ENCODE assay signal across 15 mouse cellular contexts in the genomic region with DNA sequence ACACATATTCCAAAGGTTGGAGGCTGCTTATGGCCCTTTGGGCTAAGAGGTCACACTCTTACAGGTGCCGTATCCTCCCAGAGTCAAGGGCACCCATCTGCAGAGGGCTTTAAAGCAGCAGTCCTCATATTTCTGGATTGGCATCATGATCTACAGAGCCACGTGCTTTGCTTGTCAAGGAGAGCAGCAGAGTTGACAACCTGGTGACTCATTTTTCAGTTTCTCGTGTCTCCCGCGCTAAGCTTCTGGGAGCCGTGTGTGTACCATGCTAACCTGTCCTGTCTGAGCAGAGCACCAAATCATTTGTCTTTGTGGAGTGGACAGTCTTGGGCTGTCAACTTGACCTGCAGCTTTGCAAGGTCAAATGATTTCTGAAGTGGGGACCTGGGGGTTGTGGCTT. TPM values are rescaled to one million over a fixed set of nuclear protein-coding genes. Genes with fewer than 3 reads are reported as not detected.
DNase-seq lines count a peak whose midpoint lies in the region; ATAC-seq and TF ChIP-seq lines count a peak whose summit lies in the region.
"Had no signal": no experiment of that assay in that cellular context is flagged by ENCODE, and none has a peak within 500 bp of the region (broad histone marks: within the 10 kb centered on the region; RNA-seq: fewer than 3 reads in every experiment).

No protein-coding gene starts in this region.

- TF ChIP-seq POLR2A in MEL (IDR thresholded peaks at IDR 0.05; ENCODE audit: control insufficient read depth in 1 of 2, insufficient read depth in 1 of 2, low read depth in 1 of 2, low read length in 2 of 2, poor library complexity in 1 of 2): no peak

- WGBS in embryonic facial prominence, embryonic 13.5 days: 80% methylated on average over 6 of the region's 6 CpGs
- 89% methylated on average over 6 of the region's 6 CpGs for WGBS in embryonic facial prominence, embryonic 10.5 days
- WGBS in liver, embryonic 14.5 days (ENCODE audit: insufficient replicate concordance): 62% methylated on average over 6 of the region's 6 CpGs

- H3K4me3 ChIP-seq in embryonic facial prominence, embryonic 13.5 days: no peak overlapping the region
- H3K4me3 ChIP-seq in embryonic facial prominence, embryonic 10.5 days: no peak overlapping the region
- H3K4me3 ChIP-seq in layer of hippocampus, adult 2 months: peak overlapping the region; percentile 81
- H3K4me3 ChIP-seq in MEL (ENCODE audit: control insufficient read depth in 1 of 2, insufficient read depth in 1 of 2, low read depth in 2 of 2, low read length in 2 of 2): peak overlapping the region; percentile 41 to 97
- H3K4me3 ChIP-seq in liver, embryonic 14.5 days (ENCODE audit: insufficient read depth in 1 of 2, low read depth in 2 of 2, low read length in 2 of 2): peak overlapping the region; percentile 50 to 61

- TF ChIP-seq EP300 in MEL (IDR thresholded peaks at IDR 0.05; ENCODE audit: low read depth in 1 of 2, low read length in 2 of 2): peak in 1 of 2 experiments; percentile 25; a peak in 1 of 4 replicates
- TF ChIP-seq EP300 in liver, embryonic 14.5 days (IDR thresholded peaks at IDR 0.05; ENCODE audit: low read depth): no peak

- no peaks in the 10 kb centered on the region for H3K9me3 ChIP-seq in embryonic facial prominence, embryonic 13.5 days
- no peaks in the 10 kb centered on the region for H3K9me3 ChIP-seq in embryonic facial prominence, embryonic 10.5 days
- H3K9me3 ChIP-seq in MEL (replicated peaks; ENCODE audit: insufficient read depth, low read length): no peaks in the 10 kb centered on the region
- H3K9me3 ChIP-seq in liver, embryonic 14.5 days (ENCODE audit: control insufficient read depth, low read length): no peaks in the 10 kb centered on the region
- H3K9me3 ChIP-seq: stomach, embryonic 15.5 days had no signal

- no peak for ATAC-seq in embryonic facial prominence, embryonic 13.5 days (ENCODE audit: insufficient number of reproducible peaks, insufficient read depth, low FRiP score, low TSS enrichment, low read depth)
- no peak for ATAC-seq in liver, embryonic 14.5 days (ENCODE audit: insufficient read depth)
- ATAC-seq: Patski had no signal

- H3K4me2 ChIP-seq in embryonic facial prominence, embryonic 13.5 days: peak overlapping the region; percentile 76; the same call in 1 of the 2 replicates
- H3K4me2 ChIP-seq in liver, embryonic 14.5 days (ENCODE audit: low read depth): peak overlapping the region; percentile 13; the same call in 1 of the 2 replicates

- H3K36me3 ChIP-seq in embryonic facial prominence, embryonic 13.5 days: no peaks in the 10 kb centered on the region
- no peaks in the 10 kb centered on the region for H3K36me3 ChIP-seq in embryonic facial prominence, embryonic 10.5 days (replicated peaks)
- peaks cover 0 to 25% of the 10 kb centered on the region in 2 experiments; a peak in 3 of 4 replicates for H3K36me3 ChIP-seq in MEL (ENCODE audit: control insufficient read depth in 1 of 2, insufficient read depth in 2 of 2, low read length in 2 of 2)
- no peaks in the 10 kb centered on the region for H3K36me3 ChIP-seq in liver, embryonic 14.5 days (replicated peaks; ENCODE audit: control insufficient read depth, insufficient read depth, low read depth)
- H3K36me3 ChIP-seq: stomach, embryonic 15.5 days had no signal

- H3K27me3 ChIP-seq in embryonic facial prominence, embryonic 13.5 days: no peaks in the 10 kb centered on the region
- H3K27me3 ChIP-seq in embryonic facial prominence, embryonic 10.5 days (replicated peaks; ENCODE audit: low read depth, poor library complexity, severe bottlenecking): no peaks in the 10 kb centered on the region
- no peaks in the 10 kb centered on the region for H3K27me3 ChIP-seq in MEL (ENCODE audit: control insufficient read depth in 1 of 2, insufficient read depth in 2 of 2, low read length in 2 of 2)
- H3K27me3 ChIP-seq in liver, embryonic 14.5 days (ENCODE audit: control insufficient read depth, insufficient read depth, low read length): peaks cover 4% of the 10 kb centered on the region
- H3K27me3 ChIP-seq: Patski; stomach, embryonic 15.5 days had no signal

- TF ChIP-seq RAD21 in MEL (IDR thresholded peaks at IDR 0.05; ENCODE audit: low read depth, low read length): no peak

- no peak overlapping the region for H3K9ac ChIP-seq in embryonic facial prominence, embryonic 13.5 days
- H3K9ac ChIP-seq in MEL (ENCODE audit: control insufficient read depth, low read depth, low read length, poor library complexity, severe bottlenecking): peak overlapping the region; percentile 54
- H3K9ac ChIP-seq in liver, embryonic 14.5 days (replicated peaks): no peak overlapping the region; the same call in 1 of the 2 replicates
- H3K9ac ChIP-seq: stomach, embryonic 15.5 days had no signal

- DNase-seq in embryonic facial prominence, embryonic 10.5 days (ENCODE audit: low spot score): no peak
- no peak for DNase-seq in layer of hippocampus, adult 2 months (ENCODE audit: low spot score in 2 of 2)
- DNase-seq in layer of hippocampus, postnatal 36 days: no peak
- peak; percentile 74 for DNase-seq in MEL (ENCODE audit: low read depth, low spot score)
- DNase-seq in liver, embryonic 14.5 days (ENCODE audit: low read depth in 3 of 3, low spot score in 3 of 3): no peak
- no peak for DNase-seq in thymus, postnatal 0 days (ENCODE audit: low spot score)
- DNase-seq in left cerebral cortex, adult 8-10 months (ENCODE audit: low spot score in 2 of 2): no peak
- DNase-seq: adrenal gland, postnatal 36 days; B cell, adult 2 months; cerebellum, postnatal 25 days; kidney, postnatal 36 days; left cerebral cortex, postnatal 4 days had no signal

- H3K79me2 ChIP-seq in MEL (ENCODE audit: control insufficient read depth, insufficient read depth, low read length, poor library complexity): peaks cover 36% of the 10 kb centered on the region

- peaks cover 15% of the 10 kb centered on the region for H3K4me1 ChIP-seq in embryonic facial prominence, embryonic 13.5 days
- H3K4me1 ChIP-seq in embryonic facial prominence, embryonic 10.5 days: peaks cover 16% of the 10 kb centered on the region
- H3K4me1 ChIP-seq in MEL (ENCODE audit: control insufficient read depth in 1 of 2, insufficient read depth in 2 of 2, low read length in 2 of 2): peaks cover 7 to 28% of the 10 kb centered on the region in 2 experiments
- peaks cover 4 to 5% of the 10 kb centered on the region in 2 experiments; a peak in 3 of 4 replicates for H3K4me1 ChIP-seq in liver, embryonic 14.5 days (replicated peaks; ENCODE audit: control insufficient read depth in 2 of 2, insufficient read depth in 2 of 2, low read length in 1 of 2)

- no peak overlapping the region for H3K27ac ChIP-seq in embryonic facial prominence, embryonic 13.5 days
- H3K27ac ChIP-seq in embryonic facial prominence, embryonic 10.5 days (replicated peaks): no peak overlapping the region
- H3K27ac ChIP-seq in layer of hippocampus, adult 2 months: peak overlapping the region; percentile 94
- peak overlapping the region; percentile 78 for H3K27ac ChIP-seq in MEL (ENCODE audit: control insufficient read depth, low read depth, low read length)
- no peak overlapping the region for H3K27ac ChIP-seq in liver, embryonic 14.5 days
- H3K27ac ChIP-seq: stomach, embryonic 15.5 days had no signal

- no peak for TF ChIP-seq CTCF in layer of hippocampus, adult 2 months (conservative IDR thresholded peaks at IDR 0.05)
- no peak for TF ChIP-seq CTCF in MEL (IDR thresholded peaks at IDR 0.05 in 2 of 3, conservative IDR thresholded peaks at IDR 0.05 in 1 of 3; ENCODE audit: control insufficient read depth in 1 of 3, insufficient read depth in 1 of 3, low read depth in 2 of 3, low read length in 3 of 3, poor library complexity in 1 of 3, severe bottlenecking in 1 of 3)
- TF ChIP-seq CTCF in liver, embryonic 14.5 days (IDR thresholded peaks at IDR 0.05; ENCODE audit: low read depth): no peak

TF ChIP-seq in MEL, 35 proteins besides CTCF, POLR2A, EP300 and RAD21:
- TF ChIP-seq ELF1 (IDR thresholded peaks at IDR 0.05; ENCODE audit: low read depth, low read length): no peak
- TF ChIP-seq ZKSCAN1 (IDR thresholded peaks at IDR 0.05; ENCODE audit: low read depth, low read length): no peak
- TF ChIP-seq USF1 (IDR thresholded peaks at IDR 0.05; ENCODE audit: low read depth, low read length): peak; percentile 35; the same call in 1 of the 2 replicates
- TF ChIP-seq ETS1 (IDR thresholded peaks at IDR 0.05; ENCODE audit: low read depth, low read length): no peak; the same call in 1 of the 2 replicates
- TF ChIP-seq HCFC1 (IDR thresholded peaks at IDR 0.05; ENCODE audit: low read depth, low read length): no peak
- TF ChIP-seq SIN3A (IDR thresholded peaks at IDR 0.05; ENCODE audit: low read length): peak; percentile 72; the same call in 1 of the 2 replicates
- peak; percentile 95 for TF ChIP-seq MXI1 (IDR thresholded peaks at IDR 0.05; ENCODE audit: low read depth, low read length)
- TF ChIP-seq MAX (IDR thresholded peaks at IDR 0.05; ENCODE audit: low read length): peak; percentile 99
- TF ChIP-seq JUND (IDR thresholded peaks at IDR 0.05; ENCODE audit: low read depth, low read length): 0 out of 2 replicates have a peak, but pooled peaks have one; percentile 20
- peak; percentile 87 for TF ChIP-seq MYC (IDR thresholded peaks at IDR 0.05; ENCODE audit: low read depth, low read length)

RNA-seq across cellular contexts. Expression of gene Ehd3, which starts 2.4 kb away (rescaled TPM):
- polyA plus RNA-seq in embryonic facial prominence, embryonic 13.5 days (2015; fragmentation: Nextera tagmentation; extraction: Ambion mirVana): 4.3 and 4.9 TPM in 2 replicates
- polyA plus RNA-seq in embryonic facial prominence, embryonic 10.5 days (2016; fragmentation: Nextera tagmentation; extraction: Ambion mirVana): 8.9 and 9.6 TPM in 2 replicates
- total RNA-seq in layer of hippocampus, adult 2 months (2021): 100 to 1,000 TPM; 147 to 150 TPM
- total RNA-seq in layer of hippocampus, postnatal 36 days (2021): 100 to 1,000 TPM; 133 to 146 TPM
- total RNA-seq in MEL (2012; rRNA removed): 29.1 and 38.7 TPM in 2 replicates
- polyA plus RNA-seq in MEL (2012; ENCODE audit: insufficient read depth in 1 of 2, insufficient read length in 2 of 2, low read depth in 1 of 2, low replicate concordance in 2 of 2, missing spikeins in 1 of 2): 10 to 100 TPM in 1 of 2 experiments, not detected in 1; 62.9 TPM
- 13.9 and 14.0 TPM in 2 replicates for polyA plus RNA-seq in liver, embryonic 14.5 days (2012; rRNA removed)
- 15.0 TPM in 2 replicates for polyA plus RNA-seq in liver, embryonic 14.5 days (2014; fragmentation: Nextera tagmentation; extraction: Ambion mirVana)
- polyA plus RNA-seq in thymus, postnatal 0 days (2015; fragmentation: Nextera tagmentation; extraction: Ambion mirVana): 3.7 and 4.6 TPM in 2 replicates
- 10 to 100 TPM; 77.3 to 81.4 (median 79.9) TPM for total RNA-seq in left cerebral cortex, adult 8-10 months (2022)

Comparison
In these comparisons a context has a peak if more than half of its experiments do, and no peak if none do; other contexts are left out.
1. H3K27ac ChIP-seq: peak in layer of hippocampus, adult 2 months (single experiment) and MEL (single experiment); none in embryonic facial prominence, embryonic 13.5 days (single experiment), embryonic facial prominence, embryonic 10.5 days (single experiment) and liver, embryonic 14.5 days (single experiment).
2. H3K4me3 ChIP-seq: peak in layer of hippocampus, adult 2 months (single experiment), MEL (2 of 2) and liver, embryonic 14.5 days (2 of 2); none in embryonic facial prominence, embryonic 13.5 days (single experiment) and embryonic facial prominence, embryonic 10.5 days (single experiment).